25 mouse cellular contexts compared by ENCODE assay signal in the genomic region with DNA sequence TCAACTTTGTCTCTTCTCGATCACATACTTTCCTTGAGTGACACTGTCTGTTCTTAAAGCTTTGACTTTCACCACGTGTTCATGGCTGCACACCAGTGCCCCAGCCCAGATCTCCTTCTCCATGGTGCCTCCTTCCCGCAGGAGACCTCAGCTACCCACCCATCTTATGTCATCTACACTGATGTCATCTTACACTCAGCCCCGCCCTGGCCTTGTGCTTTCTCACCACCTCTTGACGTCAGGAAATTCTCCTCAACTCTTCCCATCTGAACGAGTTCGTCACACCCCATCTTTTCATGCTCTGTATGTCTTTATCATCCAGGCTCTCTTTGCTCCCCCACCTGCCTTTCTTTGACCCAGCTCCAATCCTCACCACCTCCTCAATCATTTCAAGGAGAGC. TPM values are rescaled to one million over a fixed set of nuclear protein-coding genes. Genes with fewer than 3 reads are reported as not detected.
DNase-seq lines count a peak whose midpoint lies in the region; ATAC-seq and TF ChIP-seq lines count a peak whose summit lies in the region.
"Had no signal": no experiment of that assay in that cellular context is flagged by ENCODE, and none has a peak within 500 bp of the region (broad histone marks: within the 10 kb centered on the region; RNA-seq: fewer than 3 reads in every experiment).

No protein-coding gene starts in this region.

- TF ChIP-seq POLR2A in MEL (IDR thresholded peaks at IDR 0.05; ENCODE audit: control insufficient read depth in 1 of 2, insufficient read depth in 1 of 2, low read depth in 1 of 2, low read length in 2 of 2, poor library complexity in 1 of 2) = no peak

- H3K79me2 ChIP-seq in MEL (ENCODE audit: control insufficient read depth, insufficient read depth, low read length, poor library complexity) = no peaks in the 10 kb centered on the region

- H3K9ac ChIP-seq in MEL (ENCODE audit: control insufficient read depth, low read depth, low read length, poor library complexity, severe bottlenecking) = no peak overlapping the region
- H3K9ac ChIP-seq: forebrain, postnatal 0 days; hindbrain, embryonic 14.5 days; intestine, embryonic 15.5 days; kidney, embryonic 15.5 days; liver, embryonic 13.5 days had no signal

- intact Hi-C loops in left cerebral cortex, postnatal 14 days (cut with DNase I) = no loop called here

- H3K4me1 ChIP-seq in megakaryocyte, embryonic 14.5 days = peaks cover 74% of the 10 kb centered on the region
- H3K4me1 ChIP-seq in MEL (ENCODE audit: control insufficient read depth in 1 of 2, insufficient read depth in 2 of 2, low read length in 2 of 2) = peaks cover 19 to 27% of the 10 kb centered on the region in 2 experiments

- DNase-seq in adrenal gland, adult (ENCODE audit: inconsistent age in 2 of 2, low spot score in 1 of 2) = peak; percentile 23 to 65
- DNase-seq in adrenal gland, postnatal 14 days = no peak
- DNase-seq in MEL (ENCODE audit: low read depth, low spot score) = no peak
- DNase-seq in naive thymus-derived CD4-positive, alpha-beta T cell, adult 2 months (ENCODE audit: low read depth) = peak; percentile 81
- DNase-seq in left cerebral cortex, postnatal 14 days (ENCODE audit: low spot score in 2 of 2) = no peak
- DNase-seq: cerebellum, adult 11-12 months; cerebellum, postnatal 10 days; forebrain, postnatal 0 days; gastrocnemius, postnatal 36 days; heart, postnatal 36 days; kidney, postnatal 4 days; liver, embryonic 13.5 days; lung, adult 2 months; right cerebral cortex, postnatal 14 days had no signal

- H3K36me3 ChIP-seq in megakaryocyte, embryonic 14.5 days (replicated peaks; ENCODE audit: low read length) = no peaks in the 10 kb centered on the region
- peaks cover 0 to 10% of the 10 kb centered on the region in 2 experiments; a peak in 2 of 4 replicates for H3K36me3 ChIP-seq in MEL (ENCODE audit: control insufficient read depth in 1 of 2, insufficient read depth in 2 of 2, low read length in 2 of 2)
- H3K36me3 ChIP-seq: embryonic facial prominence, embryonic 10.5 days; forebrain, embryonic 10.5 days; G1E; intestine, embryonic 15.5 days; kidney, embryonic 15.5 days; liver, embryonic 13.5 days had no signal

- no peaks in the 10 kb centered on the region for H3K9me3 ChIP-seq in megakaryocyte, embryonic 14.5 days
- H3K9me3 ChIP-seq in MEL (replicated peaks; ENCODE audit: insufficient read depth, low read length) = no peaks in the 10 kb centered on the region
- H3K9me3 ChIP-seq: embryonic facial prominence, embryonic 10.5 days; forebrain, embryonic 10.5 days; G1E; intestine, embryonic 15.5 days; kidney, embryonic 15.5 days; liver, embryonic 13.5 days had no signal

- TF ChIP-seq EP300 in MEL (IDR thresholded peaks at IDR 0.05; ENCODE audit: low read depth in 1 of 2, low read length in 2 of 2) = no peak

- H3K27me3 ChIP-seq in megakaryocyte, embryonic 14.5 days (replicated peaks) = peaks cover 15% of the 10 kb centered on the region
- H3K27me3 ChIP-seq in MEL (ENCODE audit: control insufficient read depth in 1 of 2, insufficient read depth in 2 of 2, low read length in 2 of 2) = no peaks in the 10 kb centered on the region
- H3K27me3 ChIP-seq: CH12.LX; intestine, embryonic 15.5 days; kidney, embryonic 15.5 days; liver, embryonic 13.5 days had no signal

- peak overlapping the region; percentile 18 for H3K4me3 ChIP-seq in megakaryocyte, embryonic 14.5 days (replicated peaks)
- no peak overlapping the region; a peak in 1 of 4 replicates for H3K4me3 ChIP-seq in MEL (ENCODE audit: control insufficient read depth in 1 of 2, insufficient read depth in 1 of 2, low read depth in 2 of 2, low read length in 2 of 2)
- H3K4me3 ChIP-seq: embryonic facial prominence, embryonic 10.5 days; forebrain, embryonic 10.5 days; intestine, embryonic 15.5 days; kidney, embryonic 15.5 days; liver, embryonic 13.5 days had no signal

- ATAC-seq in megakaryocyte, adult 5-6 weeks (ENCODE audit: poor library complexity, severe bottlenecking) = no peak
- no peak for ATAC-seq in erythroid progenitor cell, adult 5-6 weeks (replicated peaks; ENCODE audit: low FRiP score, poor library complexity, severe bottlenecking)
- ATAC-seq: forebrain, postnatal 0 days; intestine, embryonic 15.5 days had no signal

- TF ChIP-seq CTCF in MEL (IDR thresholded peaks at IDR 0.05 in 2 of 3, conservative IDR thresholded peaks at IDR 0.05 in 1 of 3; ENCODE audit: control insufficient read depth in 1 of 3, insufficient read depth in 1 of 3, low read depth in 2 of 3, low read length in 3 of 3, poor library complexity in 1 of 3, severe bottlenecking in 1 of 3) = no peak

- H3K27ac ChIP-seq in MEL (ENCODE audit: control insufficient read depth, low read depth, low read length) = no peak overlapping the region
- H3K27ac ChIP-seq: embryonic facial prominence, embryonic 10.5 days; forebrain, embryonic 10.5 days; hindbrain, embryonic 14.5 days; intestine, embryonic 15.5 days; kidney, embryonic 15.5 days; liver, embryonic 13.5 days; macrophage had no signal

- TF ChIP-seq RAD21 in MEL (IDR thresholded peaks at IDR 0.05; ENCODE audit: low read depth, low read length) = no peak

TF ChIP-seq in MEL, 35 proteins besides CTCF, POLR2A, EP300 and RAD21:
- TF ChIP-seq MAZ (IDR thresholded peaks at IDR 0.05; ENCODE audit: low read depth, low read length) (no peak), MAX (IDR thresholded peaks at IDR 0.05; ENCODE audit: low read length) (peak; percentile 31; the same call in 1 of the 2 replicates), SIN3A (IDR thresholded peaks at IDR 0.05; ENCODE audit: low read length) (no peak), CHD2 (IDR thresholded peaks at IDR 0.05; ENCODE audit: low read length) (no peak), JUND (IDR thresholded peaks at IDR 0.05; ENCODE audit: low read depth, low read length) (no peak), RCOR1 (IDR thresholded peaks at IDR 0.05; ENCODE audit: low read depth, low read length) (no peak), E2F4 (IDR thresholded peaks at IDR 0.05; ENCODE audit: borderline replicate concordance, low read depth, low read length) (no peak), HCFC1 (IDR thresholded peaks at IDR 0.05; ENCODE audit: low read depth, low read length) (no peak), MXI1 (IDR thresholded peaks at IDR 0.05; ENCODE audit: low read depth, low read length) (peak; percentile 47; the same call in 1 of the 2 replicates)

RNA-seq across cellular contexts. Expression of a gene that starts 22.8 kb away (rescaled TPM):
- 193 and 243 TPM in 2 replicates for total RNA-seq in adrenal gland, postnatal 14 days (2021)
- polyA plus RNA-seq in megakaryocyte, embryonic 14.5 days (2012; ENCODE audit: insufficient read depth, low replicate concordance) = 55.5 and 57.6 TPM in 2 replicates
- total RNA-seq in megakaryocyte, adult 5-6 weeks (2015) = 333 and 372 TPM in 2 replicates
- 428 and 451 TPM in 2 replicates for total RNA-seq in megakaryocyte, adult 5-6 weeks (2017)
- total RNA-seq in MEL (2012; rRNA removed) = 46.6 and 55.7 TPM in 2 replicates
- polyA plus RNA-seq in MEL (2012; ENCODE audit: insufficient read depth in 1 of 2, insufficient read length in 2 of 2, low read depth in 1 of 2, low replicate concordance in 2 of 2, missing spikeins in 1 of 2) = 10 to 100 TPM in 1 of 2 experiments, not detected in 1; 48.6 TPM
- total RNA-seq in erythroid progenitor cell, adult 5-6 weeks (2015; ENCODE audit: low replicate concordance) = 59.1 and 84.3 TPM in 2 replicates
- total RNA-seq in erythroid progenitor cell, adult 5-6 weeks (2017; ENCODE audit: low replicate concordance) = 60.7 and 94.6 TPM in 2 replicates
- 10 to 100 TPM; 80.3 to 80.7 TPM for total RNA-seq in left cerebral cortex, postnatal 14 days (2021)

Comparison
In these comparisons a context has a peak if more than half of its experiments do, and no peak if none do; other contexts are left out.
1. DNase-seq: peak in adrenal gland, adult (2 of 2) and naive thymus-derived CD4-positive, alpha-beta T cell, adult 2 months (single experiment); none in adrenal gland, postnatal 14 days (single experiment), MEL (single experiment) and left cerebral cortex, postnatal 14 days (0 of 2).